Mouse (Mus musculus): ENCODE data around the gene Slc16a6. TPM values are rescaled to one million over a fixed set of nuclear protein-coding genes. Genes with fewer than 3 reads are reported as not detected.

Gene Slc16a6
- 2.9 and 3.6 TPM in 2 replicates for polyA plus RNA-seq (2014; fragmentation: Nextera tagmentation; extraction: Ambion mirVana)

- H3K4me1 ChIP-seq (ENCODE audit: control insufficient read depth, insufficient read depth, low read length), result 0 out of 2 replicates have a peak, but pooled peaks cover 2% of the 10 kb centered on the region
- H3K27me3 ChIP-seq (ENCODE audit: control insufficient read depth, insufficient read depth, low read length), result peaks cover 4% of the 10 kb centered on the region; the same call in 1 of the 2 replicates
- H3K27ac ChIP-seq (replicated peaks; ENCODE audit: low read depth, low read length), result peak within 1 kb of the TSS; percentile 72
- H3K9ac ChIP-seq (ENCODE audit: low read length), result peak within 1 kb of the TSS; percentile 88
- H3K4me2 ChIP-seq (ENCODE audit: low read depth, severe bottlenecking), result peak within 1 kb of the TSS; percentile 93
- H3K36me3 ChIP-seq (ENCODE audit: control insufficient read depth, insufficient read depth, low read length), result no peaks in the 10 kb centered on the region
- peak within 1 kb of the TSS; percentile 80 for H3K4me3 ChIP-seq (ENCODE audit: low read depth, low read length)
- WGBS, result under 1% methylated on average over 95 of the region's 111 CpGs
- H3K9me3 ChIP-seq (ENCODE audit: control insufficient read depth, low read length), result no peaks in the 10 kb centered on the region
- DNase-seq (ENCODE audit: low spot score) (peak; percentile 89), ATAC-seq (ENCODE audit: insufficient number of reproducible peaks, low FRiP score, low TSS enrichment, low read depth) (peak; percentile 81)
Observed at GRCm38 (mm10) chr11:109473171-109474085, at the start of gene Slc16a6, which contains the start of gene Arsg. TSS of gene Slc16a6 (minus strand) at chr11:109473598. TSS of gene Arsg (plus strand) at chr11:109473374.

- H3K4me2 ChIP-seq (ENCODE audit: low read depth, severe bottlenecking), result no peak overlapping the region
- H3K27me3 ChIP-seq (ENCODE audit: control insufficient read depth, insufficient read depth, low read length), result no peaks in the 10 kb centered on the region
- H3K4me1 ChIP-seq (ENCODE audit: control insufficient read depth, insufficient read depth, low read length), result no peaks in the 10 kb centered on the region
- 41% methylated on average over 7 of the region's 7 CpGs for WGBS
- no peak overlapping the region for H3K4me3 ChIP-seq (ENCODE audit: low read depth, low read length)
- H3K27ac ChIP-seq (replicated peaks; ENCODE audit: low read depth, low read length), result no peak overlapping the region
- DNase-seq (ENCODE audit: low spot score), result no peak
- H3K9me3 ChIP-seq (ENCODE audit: control insufficient read depth, low read length), result no peaks in the 10 kb centered on the region
- no peak for ATAC-seq (ENCODE audit: insufficient number of reproducible peaks, low FRiP score, low TSS enrichment, low read depth)
- H3K36me3 ChIP-seq (ENCODE audit: control insufficient read depth, insufficient read depth, low read length), result no peaks in the 10 kb centered on the region
- H3K9ac ChIP-seq (ENCODE audit: low read length), result no peak overlapping the region
Observed at GRCm38 (mm10) chr11:109520958-109521357, 47.6 kb upstream of the Slc16a6 start.

- no peaks in the 10 kb centered on the region for H3K27me3 ChIP-seq (ENCODE audit: control insufficient read depth, insufficient read depth, low read length)
- H3K4me2 ChIP-seq (ENCODE audit: low read depth, severe bottlenecking), result no peak overlapping the region
- no peaks in the 10 kb centered on the region for H3K36me3 ChIP-seq (ENCODE audit: control insufficient read depth, insufficient read depth, low read length)
- H3K27ac ChIP-seq (replicated peaks; ENCODE audit: low read depth, low read length), result no peak overlapping the region
- 80% methylated on average over 3 of the region's 3 CpGs for WGBS
- no peak overlapping the region for H3K9ac ChIP-seq (ENCODE audit: low read length)
- H3K4me1 ChIP-seq (ENCODE audit: control insufficient read depth, insufficient read depth, low read length), result no peaks in the 10 kb centered on the region
- DNase-seq (ENCODE audit: low spot score) (no peak), ATAC-seq (ENCODE audit: insufficient number of reproducible peaks, low FRiP score, low TSS enrichment, low read depth) (no peak)
- no peaks in the 10 kb centered on the region for H3K9me3 ChIP-seq (ENCODE audit: control insufficient read depth, low read length)
- no peak overlapping the region for H3K4me3 ChIP-seq (ENCODE audit: low read depth, low read length)
Observed at GRCm38 (mm10) chr11:109517816-109518215, 44.4 kb upstream of the Slc16a6 start.

GRCm38 (mm10) chr11:109517330-109517729 lies 43.9 kb upstream of the Slc16a6 start:
- H3K4me3 ChIP-seq (ENCODE audit: low read depth, low read length), result no peak overlapping the region
- DNase-seq (ENCODE audit: low spot score) (no peak), ATAC-seq (ENCODE audit: insufficient number of reproducible peaks, low FRiP score, low TSS enrichment, low read depth) (no peak)
- no peaks in the 10 kb centered on the region for H3K4me1 ChIP-seq (ENCODE audit: control insufficient read depth, insufficient read depth, low read length)
- no peak overlapping the region for H3K9ac ChIP-seq (ENCODE audit: low read length)
- 89% methylated on average over 11 of the region's 11 CpGs for WGBS
- H3K27ac ChIP-seq (replicated peaks; ENCODE audit: low read depth, low read length), result no peak overlapping the region
- H3K4me2 ChIP-seq (ENCODE audit: low read depth, severe bottlenecking), result no peak overlapping the region
- H3K27me3 ChIP-seq (ENCODE audit: control insufficient read depth, insufficient read depth, low read length), result no peaks in the 10 kb centered on the region
- no peaks in the 10 kb centered on the region for H3K36me3 ChIP-seq (ENCODE audit: control insufficient read depth, insufficient read depth, low read length)
- no peaks in the 10 kb centered on the region for H3K9me3 ChIP-seq (ENCODE audit: control insufficient read depth, low read length)

GRCm38 (mm10) chr11:109514064-109514612 lies 40.7 kb upstream of the Slc16a6 start:
- no peaks in the 10 kb centered on the region for H3K4me1 ChIP-seq (ENCODE audit: control insufficient read depth, insufficient read depth, low read length)
- H3K36me3 ChIP-seq (ENCODE audit: control insufficient read depth, insufficient read depth, low read length), result no peaks in the 10 kb centered on the region
- DNase-seq (ENCODE audit: low spot score) (no peak), ATAC-seq (ENCODE audit: insufficient number of reproducible peaks, low FRiP score, low TSS enrichment, low read depth) (no peak)
- H3K4me3 ChIP-seq (ENCODE audit: low read depth, low read length), result no peak overlapping the region
- no peaks in the 10 kb centered on the region for H3K27me3 ChIP-seq (ENCODE audit: control insufficient read depth, insufficient read depth, low read length)
- no peak overlapping the region for H3K9ac ChIP-seq (ENCODE audit: low read length)
- WGBS, result 88% methylated on average over 3 of the region's 3 CpGs
- no peaks in the 10 kb centered on the region for H3K9me3 ChIP-seq (ENCODE audit: control insufficient read depth, low read length)
- H3K4me2 ChIP-seq (ENCODE audit: low read depth, severe bottlenecking), result no peak overlapping the region
- H3K27ac ChIP-seq (replicated peaks; ENCODE audit: low read depth, low read length), result no peak overlapping the region

GRCm38 (mm10) chr11:109512995-109513675 lies 39.7 kb upstream of the Slc16a6 start:
- ATAC-seq (ENCODE audit: insufficient number of reproducible peaks, low FRiP score, low TSS enrichment, low read depth) (no peak), DNase-seq (ENCODE audit: low spot score) (no peak)
- 85% methylated on average over 16 of the region's 16 CpGs for WGBS
- Histone ChIP-seq H3K9ac (ENCODE audit: low read length) (no peak overlapping the region), H3K4me2 (ENCODE audit: low read depth, severe bottlenecking) (no peak overlapping the region), H3K36me3 (ENCODE audit: control insufficient read depth, insufficient read depth, low read length) (no peaks in the 10 kb centered on the region), H3K27me3 (ENCODE audit: control insufficient read depth, insufficient read depth, low read length) (no peaks in the 10 kb centered on the region), H3K27ac (replicated peaks; ENCODE audit: low read depth, low read length) (no peak overlapping the region), H3K4me1 (ENCODE audit: control insufficient read depth, insufficient read depth, low read length) (no peaks in the 10 kb centered on the region), H3K9me3 (ENCODE audit: control insufficient read depth, low read length) (no peaks in the 10 kb centered on the region), H3K4me3 (ENCODE audit: low read depth, low read length) (no peak overlapping the region)

- Histone ChIP-seq H3K27ac (replicated peaks; ENCODE audit: low read depth, low read length) (no peak overlapping the region), H3K4me3 (ENCODE audit: low read depth, low read length) (no peak overlapping the region), H3K9me3 (ENCODE audit: control insufficient read depth, low read length) (no peaks in the 10 kb centered on the region), H3K4me2 (ENCODE audit: low read depth, severe bottlenecking) (no peak overlapping the region), H3K36me3 (ENCODE audit: control insufficient read depth, insufficient read depth, low read length) (no peaks in the 10 kb centered on the region), H3K9ac (ENCODE audit: low read length) (no peak overlapping the region), H3K4me1 (ENCODE audit: control insufficient read depth, insufficient read depth, low read length) (0 out of 2 replicates have a peak, but pooled peaks cover 2% of the 10 kb centered on the region), H3K27me3 (ENCODE audit: control insufficient read depth, insufficient read depth, low read length) (no peaks in the 10 kb centered on the region)
- no peak for ATAC-seq (ENCODE audit: insufficient number of reproducible peaks, low FRiP score, low TSS enrichment, low read depth)
- DNase-seq (ENCODE audit: low spot score), result peak; percentile 30
- WGBS, result 42% methylated on average over 3 of the region's 3 CpGs
Observed at GRCm38 (mm10) chr11:109507068-109507467, 33.7 kb upstream of the Slc16a6 start.

GRCm38 (mm10) chr11:109505823-109506222 lies 32.4 kb upstream of the Slc16a6 start:
- WGBS, result 93% methylated on average over 4 of the region's 4 CpGs
- DNase-seq (ENCODE audit: low spot score), result no peak

More at GRCm38 (mm10) chr11:109505823-109506222, 32.4 kb upstream of the Slc16a6 start:
- Histone ChIP-seq H3K9me3 (ENCODE audit: control insufficient read depth, low read length) (no peaks in the 10 kb centered on the region), H3K4me1 (ENCODE audit: control insufficient read depth, insufficient read depth, low read length) (0 out of 2 replicates have a peak, but pooled peaks cover 2% of the 10 kb centered on the region), H3K27me3 (ENCODE audit: control insufficient read depth, insufficient read depth, low read length) (no peaks in the 10 kb centered on the region), H3K36me3 (ENCODE audit: control insufficient read depth, insufficient read depth, low read length) (no peaks in the 10 kb centered on the region), H3K4me3 (ENCODE audit: low read depth, low read length) (no peak overlapping the region), H3K4me2 (ENCODE audit: low read depth, severe bottlenecking) (no peak overlapping the region), H3K9ac (ENCODE audit: low read length) (no peak overlapping the region), H3K27ac (replicated peaks; ENCODE audit: low read depth, low read length) (no peak overlapping the region)
- ATAC-seq (ENCODE audit: insufficient number of reproducible peaks, low FRiP score, low TSS enrichment, low read depth), result no peak
